Mouse (Mus musculus): Measurements from ENCODE around the gene Phf19.

Phf19 gene

DNA sequence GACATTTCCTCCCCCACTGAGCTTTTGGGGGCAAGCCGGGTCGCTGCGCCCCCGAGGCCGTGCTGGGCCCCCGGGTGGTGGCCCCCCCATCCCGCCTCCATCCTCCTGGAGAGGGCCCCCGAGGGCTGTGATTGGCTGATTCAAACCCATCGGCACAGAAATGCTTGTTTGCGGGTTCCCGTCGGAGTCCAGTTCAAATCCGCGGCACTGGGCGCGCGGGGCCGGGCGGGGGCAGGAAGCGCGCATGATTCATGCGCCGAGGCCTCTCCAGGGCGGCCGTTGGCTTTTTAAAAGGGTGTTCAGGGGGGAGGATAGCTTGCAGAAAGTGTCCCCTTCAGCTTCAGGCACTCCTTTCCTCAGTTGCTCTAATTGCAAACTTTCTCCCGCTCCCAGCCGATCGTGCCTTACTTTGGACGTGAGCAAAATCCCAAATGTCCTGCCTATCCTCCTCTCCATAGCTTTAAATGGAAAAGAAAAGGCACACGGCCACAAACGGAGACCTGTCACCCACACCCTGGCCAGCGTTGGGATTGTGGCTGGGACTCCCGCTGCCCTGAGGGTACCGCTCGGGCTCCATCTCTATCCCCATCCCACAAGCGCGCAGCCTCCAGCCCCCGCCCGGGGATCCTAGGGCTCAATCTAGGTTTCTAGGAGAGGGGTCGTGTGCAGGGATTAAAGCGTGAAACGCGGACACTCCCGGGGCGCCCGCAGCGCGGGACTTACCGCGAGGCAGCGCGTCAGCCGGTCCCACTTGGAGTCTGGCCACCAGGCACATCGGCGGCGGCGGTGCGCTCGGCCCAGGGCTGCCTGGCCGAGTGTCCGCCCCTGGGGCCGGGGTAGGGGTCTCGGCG lies at the start of gene Phf19:
Gene Phf19, minus strand, starts transcription at position 809 of the 851 bp plus-strand sequence.
- no peak for DNase-seq (ENCODE audit: extremely low spot score, low read depth, low spot score)

DNA sequence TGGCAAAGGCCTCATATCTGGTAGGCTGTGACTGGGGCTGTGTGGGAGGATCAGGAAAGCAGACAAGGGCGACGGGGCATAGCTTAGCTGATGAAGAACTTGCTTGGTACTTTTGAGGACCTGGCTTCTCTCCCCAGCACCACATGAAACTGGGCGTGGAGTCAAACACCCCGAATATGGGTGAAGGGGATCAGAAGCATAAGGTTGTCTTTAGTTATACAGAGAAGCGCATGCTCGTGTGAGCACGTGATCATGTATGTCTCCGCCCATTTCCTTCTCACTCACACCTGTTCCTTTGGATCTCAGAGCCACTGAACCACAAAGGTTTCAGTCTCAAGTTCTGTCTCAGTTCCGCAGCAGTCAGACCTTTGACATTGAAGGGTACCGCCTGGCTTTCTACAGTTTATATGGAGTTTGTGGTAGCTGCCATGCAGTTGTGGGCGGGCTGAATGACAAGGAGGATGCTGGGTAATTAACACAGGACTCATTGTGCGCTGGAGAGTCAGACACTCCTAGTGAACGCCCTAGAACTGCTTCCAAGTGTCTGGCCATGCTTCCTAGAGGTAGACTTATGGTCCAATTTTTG lies 49.6 kb upstream of the Phf19 start:
- no peak for DNase-seq (ENCODE audit: extremely low spot score, low read depth, low spot score)

DNA sequence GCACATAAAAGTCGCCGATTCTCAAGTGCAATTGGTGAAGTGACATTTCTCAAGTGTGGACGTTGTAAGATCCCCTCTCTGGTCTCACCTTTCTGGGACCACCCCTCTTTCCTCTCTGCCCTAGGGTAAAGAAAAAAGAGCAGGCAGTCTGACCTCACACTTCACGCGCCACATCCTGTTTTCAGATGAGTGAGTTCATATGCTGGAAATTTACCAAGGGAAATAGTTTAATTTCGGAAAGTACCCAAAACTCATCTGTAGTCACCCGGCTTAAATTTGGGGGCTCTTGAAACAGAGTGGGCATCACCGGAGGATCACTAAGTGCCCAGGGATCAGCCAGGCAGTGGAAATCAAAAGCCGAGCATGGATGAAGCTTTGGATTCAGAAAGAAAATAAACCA lies 49.1 kb upstream of the Phf19 start:
- DNase-seq (ENCODE audit: extremely low spot score, low read depth, low spot score): no peak

DNA sequence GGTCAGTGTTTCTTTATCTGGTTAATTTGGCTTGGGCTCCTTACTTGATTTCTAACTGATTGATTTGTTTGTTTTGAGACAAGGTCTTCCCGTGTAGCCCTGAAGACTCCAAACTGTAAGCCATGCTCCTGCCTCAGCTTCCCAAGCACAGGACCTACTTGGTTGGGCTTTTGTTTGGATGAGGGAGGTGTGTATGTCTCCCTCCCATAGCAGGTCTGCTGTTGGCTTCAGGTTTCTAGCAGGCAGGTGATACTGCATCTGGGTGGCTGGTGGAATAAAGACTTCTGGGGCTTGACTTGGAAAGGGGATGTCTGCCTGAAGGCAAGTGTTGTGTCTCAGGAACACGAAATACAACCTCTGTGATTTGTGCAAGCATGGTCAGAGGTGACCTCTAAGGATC lies 48.4 kb upstream of the Phf19 start:
- no peak for DNase-seq (ENCODE audit: extremely low spot score, low read depth, low spot score)

DNA sequence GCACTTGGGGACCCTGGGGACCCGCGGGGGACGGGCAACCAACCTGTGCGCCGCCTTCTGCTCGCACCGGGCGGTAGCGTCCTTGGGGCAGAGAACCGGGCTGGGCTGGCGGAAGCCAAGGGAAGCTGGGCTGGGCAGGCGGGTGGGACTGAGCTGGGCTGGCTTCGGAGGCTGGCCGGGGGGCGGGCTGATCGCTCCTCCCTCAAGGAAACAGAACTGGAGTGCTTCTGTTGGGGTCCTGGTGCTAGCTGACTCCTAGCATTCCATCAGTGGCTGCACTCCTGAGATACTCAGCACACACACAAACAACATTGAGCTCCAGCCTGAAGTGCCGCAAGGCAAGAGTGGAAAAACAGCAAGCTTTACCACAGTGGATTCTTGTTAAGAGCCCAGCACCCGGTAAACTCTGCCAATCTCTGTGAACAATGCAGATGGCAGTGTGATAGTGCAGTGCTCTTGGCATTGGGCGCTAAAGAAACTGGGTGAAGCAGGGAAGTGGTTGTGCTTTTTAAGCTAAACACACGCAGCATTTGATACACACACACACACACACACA lies 47.7 kb upstream of the Phf19 start, which contains the start of gene Traf1:
Gene Traf1, minus strand, starts transcription at position 292 of the 556 bp plus-strand sequence.
- no peak for DNase-seq (ENCODE audit: extremely low spot score, low read depth, low spot score)

DNA sequence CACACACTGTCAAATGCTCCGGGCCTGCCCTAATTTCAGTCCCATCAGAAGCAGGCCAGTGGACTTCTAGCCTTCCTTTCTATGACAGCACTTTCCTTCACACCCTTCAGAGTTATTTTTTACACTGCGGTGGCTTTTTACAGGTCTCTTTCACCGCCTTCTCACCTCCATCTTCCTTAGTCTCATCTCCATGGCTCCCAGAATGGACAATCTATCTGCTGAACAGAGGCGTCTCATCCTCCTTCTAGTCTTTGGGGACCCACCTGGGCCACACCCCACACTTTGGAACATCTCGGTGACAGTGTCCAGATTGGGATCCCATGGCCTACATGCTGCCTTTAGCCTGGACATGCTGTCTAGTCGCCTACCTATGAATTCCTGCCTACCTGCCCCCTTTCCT lies 47.1 kb upstream of the Phf19 start:
- no peak for DNase-seq (ENCODE audit: extremely low spot score, low read depth, low spot score)

DNA sequence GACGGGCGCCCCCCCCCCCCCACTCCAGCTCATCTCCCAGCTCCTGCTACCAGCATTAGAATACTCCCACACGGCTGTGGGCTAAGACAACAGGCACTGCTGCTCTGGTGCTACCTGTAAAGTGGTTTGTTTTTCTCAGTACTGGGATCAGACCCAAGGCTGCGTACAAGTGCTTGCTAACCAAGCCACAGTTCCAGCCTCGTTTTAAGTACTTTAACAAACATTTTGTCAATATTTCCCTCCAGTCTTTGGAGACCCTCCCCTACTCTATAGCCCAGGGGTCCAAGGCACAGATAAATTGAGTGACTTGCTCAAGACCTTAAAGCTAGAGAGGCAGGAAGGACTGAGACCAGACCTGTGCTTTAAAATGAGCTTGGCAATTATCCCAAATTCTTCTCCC lies 46.6 kb upstream of the Phf19 start:
- no peak for DNase-seq (ENCODE audit: extremely low spot score, low read depth, low spot score)

DNA sequence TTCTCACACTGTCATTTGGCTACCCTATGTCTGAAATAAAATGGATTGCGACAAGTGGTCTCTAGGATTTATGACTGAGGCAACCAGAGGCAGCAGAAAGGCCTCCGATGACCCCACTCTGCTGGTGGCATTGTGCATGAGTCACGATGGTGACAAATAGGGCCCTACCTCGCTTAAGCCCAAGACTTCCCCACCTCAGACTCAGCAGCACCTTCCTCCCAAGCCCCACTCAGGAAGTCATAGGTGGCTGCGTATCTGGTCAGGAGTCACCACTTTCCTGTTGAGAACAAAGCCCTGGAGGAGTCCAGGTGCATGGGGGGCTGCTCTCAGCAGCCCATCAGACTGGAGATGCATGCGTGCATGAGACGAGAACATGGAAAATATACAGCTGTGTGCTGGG lies 44.8 kb upstream of the Phf19 start:
- no peak for DNase-seq (ENCODE audit: extremely low spot score, low read depth, low spot score)

DNA sequence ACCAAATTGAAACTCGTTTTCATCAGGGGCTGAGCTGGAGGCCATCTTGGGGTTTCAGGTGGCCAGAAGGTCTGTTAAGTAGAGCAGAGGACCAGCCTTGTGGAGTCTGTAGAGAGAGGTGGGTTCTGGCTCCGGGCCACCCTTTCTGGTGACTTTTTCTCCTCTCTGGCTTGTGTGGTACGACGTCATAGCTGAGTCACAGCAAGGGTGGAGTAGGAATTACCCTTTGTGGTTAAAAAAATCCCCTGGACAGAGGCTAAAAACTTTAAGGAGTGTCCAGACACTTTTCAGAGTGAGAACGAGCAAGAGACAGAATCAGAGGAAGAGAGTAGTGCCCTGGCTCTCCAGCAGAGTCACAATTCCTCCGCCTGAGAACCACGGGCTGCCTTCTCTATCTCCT lies 44.2 kb upstream of the Phf19 start:
- DNase-seq (ENCODE audit: extremely low spot score, low read depth, low spot score): no peak

DNA sequence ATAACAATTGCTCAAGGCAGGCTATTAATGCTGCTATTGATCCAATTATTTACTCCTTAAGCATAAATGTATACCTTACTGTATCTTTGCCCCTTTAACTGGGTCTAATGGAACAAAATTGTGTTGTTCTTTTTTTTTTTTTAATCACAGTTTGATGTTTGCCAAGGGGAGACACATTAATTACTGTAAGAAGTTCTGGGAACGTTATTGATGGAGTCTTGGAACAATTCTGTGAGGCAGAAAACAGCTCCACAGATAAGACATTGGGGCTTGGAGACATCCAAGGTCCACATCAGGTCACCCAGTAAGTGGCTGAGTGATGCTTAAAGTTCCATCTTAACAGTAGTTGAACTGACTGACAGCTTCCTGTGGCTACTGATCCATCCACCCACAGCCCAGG lies 43.6 kb upstream of the Phf19 start:
- DNase-seq (ENCODE audit: extremely low spot score, low read depth, low spot score): no peak

DNA sequence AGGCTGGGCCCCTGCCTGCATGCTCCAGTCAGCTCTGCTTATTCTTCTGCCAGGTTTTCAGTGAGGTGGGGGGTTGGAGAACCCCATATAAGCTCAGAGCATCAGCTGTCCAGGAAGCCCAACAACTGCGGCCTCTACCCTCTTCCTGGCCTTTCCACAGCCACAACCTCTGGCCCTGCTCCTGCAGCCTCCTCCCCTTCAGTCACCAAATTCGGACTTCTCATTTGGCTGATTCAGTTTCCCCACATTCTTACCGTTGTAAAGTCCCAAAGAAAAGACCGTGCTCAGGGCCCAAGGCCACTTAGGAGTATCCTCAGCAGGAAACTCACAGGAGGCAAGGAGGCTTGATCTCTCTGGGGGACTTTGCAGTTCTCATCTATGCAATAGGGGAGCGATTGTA lies 43.1 kb upstream of the Phf19 start:
- DNase-seq (ENCODE audit: extremely low spot score, low read depth, low spot score): no peak

DNA sequence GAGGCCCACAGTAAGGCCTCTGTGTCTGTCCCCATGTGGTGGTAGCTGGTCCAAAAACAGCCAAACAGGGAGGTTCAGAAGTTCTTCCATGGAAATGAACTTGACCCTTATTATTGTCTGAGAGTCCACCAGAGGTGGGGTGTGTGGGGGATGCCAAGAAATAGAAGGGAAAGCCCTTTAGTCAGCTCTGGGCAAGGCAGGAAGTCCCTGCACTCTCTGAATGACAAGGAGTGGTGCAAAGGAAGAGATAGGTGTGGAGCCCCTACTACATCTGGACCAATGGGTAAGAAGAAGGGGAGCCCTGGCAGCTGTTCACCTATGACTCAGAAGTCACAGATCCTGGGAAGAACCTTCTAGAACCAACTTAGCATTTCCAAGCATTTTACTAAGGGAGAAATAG lies 40.5 kb upstream of the Phf19 start:
- no peak for DNase-seq (ENCODE audit: extremely low spot score, low read depth, low spot score)

DNA sequence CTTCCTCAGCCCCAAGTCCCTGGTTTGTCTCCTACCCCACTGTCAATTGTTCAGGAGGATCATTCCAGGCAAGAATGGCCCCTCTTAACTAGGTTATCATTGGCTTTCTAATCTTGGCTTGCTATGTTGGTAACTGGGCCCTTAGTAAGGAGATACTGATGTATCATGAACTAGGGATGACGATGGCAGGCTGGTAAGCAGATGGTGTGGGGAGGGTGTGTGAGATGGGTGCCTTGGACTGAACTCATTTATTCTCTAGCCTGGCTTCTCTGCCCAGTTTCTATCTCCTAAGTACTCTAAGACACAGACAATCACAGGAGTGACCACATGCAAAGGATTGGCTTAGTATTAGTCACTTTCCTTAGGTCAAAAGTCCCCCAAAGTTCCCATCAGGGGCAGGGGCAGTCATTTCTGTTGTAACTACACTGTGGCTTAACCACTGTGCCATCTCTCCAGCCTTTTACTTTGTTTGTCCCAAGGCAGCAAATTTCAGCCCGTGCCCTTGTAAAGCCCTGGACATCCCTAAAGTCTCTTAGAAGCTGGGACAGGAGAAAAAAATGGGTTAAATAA lies 39.8 kb upstream of the Phf19 start:
- no peak for DNase-seq (ENCODE audit: extremely low spot score, low read depth, low spot score)

DNA sequence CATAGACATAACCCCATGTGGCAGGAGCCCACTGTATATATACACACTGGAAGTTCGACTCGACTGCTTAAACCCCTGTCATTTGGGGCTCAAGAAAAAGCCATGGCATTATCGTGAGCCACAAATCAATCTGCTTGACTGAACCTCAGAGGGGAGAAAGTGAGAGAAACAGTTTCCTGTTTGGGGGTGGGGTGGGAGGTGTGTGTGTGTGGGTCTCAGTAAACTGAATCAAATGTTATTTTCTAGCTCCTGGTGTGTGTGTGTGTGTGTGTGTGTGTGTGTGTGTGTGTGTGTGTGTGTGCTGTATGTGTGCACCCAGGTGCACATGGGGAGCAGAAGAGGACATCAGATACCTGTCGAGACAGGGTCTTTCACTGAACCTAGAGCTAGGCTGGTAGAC lies 39.2 kb upstream of the Phf19 start:
- DNase-seq (ENCODE audit: extremely low spot score, low read depth, low spot score): no peak

DNA sequence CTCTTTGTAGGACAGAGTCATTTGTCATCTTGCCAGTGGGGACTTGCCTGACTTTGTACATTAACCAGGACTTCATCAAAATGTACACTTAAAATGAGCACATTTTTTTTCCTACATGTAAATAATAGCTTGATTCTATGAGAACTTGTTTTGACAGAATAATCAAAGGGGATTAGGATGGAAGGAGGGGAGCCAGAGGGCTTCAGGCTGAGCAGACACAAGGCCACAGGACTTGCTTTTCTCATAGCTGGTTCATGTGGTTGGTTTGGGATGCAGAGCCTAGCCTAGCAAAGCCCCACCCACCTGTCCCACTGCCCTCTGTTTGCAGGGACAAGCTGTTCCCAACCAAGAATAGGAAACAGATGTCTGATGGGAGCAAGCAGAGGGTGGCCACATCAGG lies 37.6 kb upstream of the Phf19 start:
- DNase-seq (ENCODE audit: extremely low spot score, low read depth, low spot score): no peak

DNA sequence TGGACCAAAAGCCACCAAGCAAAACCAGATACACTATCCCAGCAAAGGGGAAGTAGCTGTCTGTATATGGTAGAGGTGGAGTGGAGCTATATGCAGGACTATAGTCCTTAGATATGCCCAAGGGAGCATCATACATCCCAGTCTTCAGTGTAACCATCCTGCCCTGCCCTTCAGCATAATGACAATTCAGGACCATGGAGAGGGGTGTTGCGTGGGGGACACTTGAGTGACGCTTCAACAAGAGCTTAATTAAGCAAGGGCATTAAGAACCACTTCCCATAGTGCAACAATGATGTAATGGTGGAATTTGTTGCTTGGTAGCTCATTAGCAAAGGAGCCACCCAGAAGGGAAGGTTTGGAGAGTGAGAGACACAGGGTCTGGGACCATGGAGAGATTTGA lies 34.8 kb upstream of the Phf19 start:
- DNase-seq (ENCODE audit: extremely low spot score, low read depth, low spot score): no peak

DNA sequence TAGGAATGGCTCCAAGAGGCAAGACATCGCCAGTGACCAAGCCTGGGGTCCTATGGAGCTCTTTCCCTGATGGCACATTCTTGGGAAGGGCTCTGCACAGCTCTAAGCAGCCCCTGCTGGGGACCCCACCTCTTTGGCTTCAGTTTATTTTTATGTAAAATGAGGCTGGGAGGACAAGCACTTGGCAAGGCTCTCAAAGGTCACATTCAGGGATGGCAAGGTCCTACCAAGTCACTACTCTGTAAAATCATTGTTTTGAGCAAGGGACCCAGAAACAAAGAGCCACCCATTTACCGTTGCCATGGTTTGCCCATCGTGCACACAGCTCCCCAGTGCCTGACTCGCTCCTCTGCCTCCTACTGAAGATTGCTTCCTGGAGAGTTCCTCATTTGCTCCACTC lies 32.2 kb upstream of the Phf19 start:
- DNase-seq (ENCODE audit: extremely low spot score, low read depth, low spot score): no peak

DNA sequence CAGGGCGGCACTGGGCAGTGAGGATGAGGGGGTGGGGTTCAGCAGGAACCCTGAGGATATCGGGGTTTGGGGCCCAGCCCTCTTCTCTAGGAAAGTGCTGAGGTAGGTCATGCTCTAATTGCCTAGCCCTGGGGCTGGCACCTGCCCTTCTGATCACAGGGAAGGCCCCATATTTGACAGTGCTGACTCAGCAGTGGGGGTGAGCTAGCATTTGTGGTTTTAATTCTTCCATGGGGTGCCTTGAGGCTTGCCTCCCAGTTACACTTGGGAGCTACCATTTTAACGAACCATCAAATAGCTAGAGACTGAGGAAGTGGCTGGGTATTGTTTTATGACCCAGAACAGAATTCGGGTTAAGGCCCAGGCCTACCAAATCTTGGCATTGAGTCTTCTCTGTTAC lies 31.8 kb upstream of the Phf19 start:
- no peak for DNase-seq (ENCODE audit: extremely low spot score, low read depth, low spot score)

DNA sequence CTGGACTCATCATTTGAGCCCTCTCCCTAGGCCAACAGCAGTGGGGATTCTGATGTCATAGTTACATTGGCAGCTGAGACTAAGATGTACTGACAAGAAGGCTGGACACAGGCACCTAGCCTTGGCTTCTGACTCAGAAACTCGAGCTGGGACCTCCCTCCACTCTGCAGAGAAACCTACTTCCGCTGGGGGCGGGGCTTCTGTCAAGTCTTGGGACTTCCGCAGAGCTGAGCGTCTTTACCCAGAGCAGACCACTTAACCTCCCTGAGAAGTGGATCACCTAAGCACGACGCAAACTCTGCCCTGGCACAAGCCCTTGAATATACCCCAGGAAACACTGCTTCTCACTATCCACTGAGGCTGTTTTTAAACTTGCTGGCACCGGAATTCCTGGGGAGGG lies 30.9 kb upstream of the Phf19 start:
- DNase-seq (ENCODE audit: extremely low spot score, low read depth, low spot score): no peak

DNA sequence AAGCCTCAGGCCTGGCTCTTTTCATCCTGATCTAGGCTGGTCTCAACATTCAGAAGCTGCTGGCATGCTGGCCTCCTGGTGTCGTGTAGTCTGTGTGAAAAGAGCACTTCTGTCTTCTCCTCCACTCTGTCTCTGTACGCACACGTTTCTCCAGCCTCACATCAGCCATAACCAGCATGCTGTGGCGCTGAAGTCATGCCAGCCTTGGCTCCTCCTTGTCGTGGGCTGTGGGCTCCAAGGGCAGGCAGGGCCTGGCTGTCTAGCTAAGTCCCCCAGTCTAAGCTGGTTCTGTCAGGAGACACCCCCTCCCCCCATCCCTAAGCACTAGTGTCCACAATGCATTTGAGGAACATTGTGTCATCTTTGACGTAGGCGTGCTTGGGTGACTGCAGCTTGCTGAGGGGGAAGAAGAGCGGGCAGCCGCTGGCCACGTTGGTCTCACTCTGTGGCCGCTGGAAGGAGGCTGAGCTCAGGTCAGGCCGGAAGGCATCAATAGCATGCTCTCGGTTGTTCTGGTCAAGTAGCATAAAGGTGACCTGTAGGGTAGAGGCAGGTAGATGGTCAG lies 29.8 kb upstream of the Phf19 start:
- no peak for DNase-seq (ENCODE audit: extremely low spot score, low read depth, low spot score)

DNA sequence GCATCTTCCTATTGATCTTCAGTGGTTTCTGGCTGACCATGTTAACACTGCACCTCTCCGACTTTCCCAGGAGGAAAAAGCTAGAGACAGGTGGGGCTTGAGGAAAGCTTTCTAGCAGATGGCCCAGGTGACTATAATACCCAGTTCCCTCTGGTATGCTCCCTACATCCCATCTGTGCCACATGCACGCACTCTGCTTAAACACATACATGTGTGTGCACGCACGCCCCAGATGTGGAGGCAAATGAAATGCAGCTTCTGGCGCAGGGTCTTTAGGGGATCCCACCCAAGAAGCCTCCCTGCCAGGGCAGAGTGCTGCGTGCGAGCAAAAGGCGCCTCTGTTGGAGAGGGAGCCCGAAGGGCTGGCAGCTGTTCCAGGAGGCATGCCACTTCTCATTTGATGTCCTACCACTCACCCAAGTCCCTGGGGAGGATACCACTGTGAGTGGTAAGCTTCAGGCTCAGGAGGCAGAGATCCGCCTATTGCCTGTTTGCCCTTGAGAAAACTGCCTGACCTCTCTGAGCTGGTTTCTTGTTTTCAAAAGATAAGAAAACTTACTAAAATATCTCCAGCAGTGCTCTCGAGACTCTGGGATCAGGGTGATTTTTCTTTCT lies 27.3 kb upstream of the Phf19 start:
- DNase-seq (ENCODE audit: extremely low spot score, low read depth, low spot score): no peak

All from hindlimb bud, embryonic 11.5 days (tissue).